Mouse (Mus musculus) frontal cortex, postnatal 10 days (tissue): Measurements from ENCODE around the gene Krtcap2.

Experiments used
- DNase-seq, 2 experiments: peaks; one replicate each; pipeline ENCODE4 v3.0.0; 2022; ENCODE audit warnings: low spot score in 2 of 2, mixed read lengths in 1 of 2

The Krtcap2 gene

DNA sequence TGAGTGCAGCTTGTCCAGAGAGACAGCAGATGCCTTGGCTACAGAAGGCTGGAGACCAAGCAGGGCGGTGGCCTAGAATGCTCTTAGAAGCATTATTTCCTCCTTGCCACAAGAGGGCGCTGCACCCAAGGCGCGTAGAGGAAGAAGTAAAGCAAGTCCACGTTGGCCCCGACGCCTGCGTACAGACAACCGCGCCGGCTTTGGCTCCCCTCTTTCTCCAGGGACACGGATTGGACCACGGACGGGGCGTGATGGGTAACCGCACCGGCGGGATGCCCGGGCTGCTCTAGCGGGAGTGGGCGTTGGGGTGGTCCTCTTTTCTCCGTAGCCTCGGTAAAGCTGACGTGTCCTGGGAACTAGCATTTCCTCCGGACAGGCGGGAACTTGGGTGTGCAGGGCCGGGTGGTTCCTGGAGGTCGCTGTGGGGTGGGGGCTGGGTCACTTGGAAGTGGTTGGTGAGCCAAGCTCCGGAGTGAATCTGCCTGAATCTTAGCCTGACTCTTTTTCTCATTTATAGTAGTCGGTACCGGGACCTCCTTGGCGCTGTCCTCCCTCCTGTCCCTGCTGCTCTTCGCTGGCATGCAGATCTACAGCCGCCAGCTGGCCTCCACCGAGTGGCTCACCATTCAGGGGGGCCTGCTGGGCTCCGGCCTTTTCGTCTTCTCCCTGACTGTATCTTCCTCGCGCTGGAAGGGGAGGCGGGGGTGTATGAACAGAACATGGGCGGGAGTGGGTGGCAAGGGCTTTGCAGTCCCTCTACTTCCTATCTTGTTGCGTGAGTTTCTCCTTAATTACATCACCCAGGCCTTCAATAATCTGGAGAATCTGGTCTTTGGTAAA, 715 bp downstream of the Krtcap2 start, which contains the start of gene Trim46:
Trim46 (minus strand) TSS at position 49 of the 840 bp plus-strand sequence.
- peak; percentile 88 to 89 for DNase-seq

DNA sequence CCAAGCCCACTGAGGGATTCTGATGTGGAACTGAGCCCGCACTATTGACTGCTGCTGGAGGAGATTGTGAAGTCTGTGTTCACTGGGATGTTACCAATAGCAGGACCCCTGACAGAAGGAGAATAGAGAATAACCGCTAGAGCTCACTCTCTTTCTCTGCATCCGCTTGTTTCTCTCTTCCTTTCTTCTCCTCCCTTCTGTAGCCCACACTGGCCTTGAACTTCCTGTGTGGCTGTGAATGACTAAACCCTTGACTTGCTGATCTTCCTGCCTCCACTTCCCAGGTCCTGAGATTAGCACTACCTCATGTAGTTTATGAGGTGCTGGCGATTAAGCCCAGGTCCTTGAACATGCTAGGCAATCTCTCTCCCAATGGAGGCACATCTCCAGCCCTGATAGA, 1.7 kb downstream of the Krtcap2 start:
- no peak for DNase-seq

DNA sequence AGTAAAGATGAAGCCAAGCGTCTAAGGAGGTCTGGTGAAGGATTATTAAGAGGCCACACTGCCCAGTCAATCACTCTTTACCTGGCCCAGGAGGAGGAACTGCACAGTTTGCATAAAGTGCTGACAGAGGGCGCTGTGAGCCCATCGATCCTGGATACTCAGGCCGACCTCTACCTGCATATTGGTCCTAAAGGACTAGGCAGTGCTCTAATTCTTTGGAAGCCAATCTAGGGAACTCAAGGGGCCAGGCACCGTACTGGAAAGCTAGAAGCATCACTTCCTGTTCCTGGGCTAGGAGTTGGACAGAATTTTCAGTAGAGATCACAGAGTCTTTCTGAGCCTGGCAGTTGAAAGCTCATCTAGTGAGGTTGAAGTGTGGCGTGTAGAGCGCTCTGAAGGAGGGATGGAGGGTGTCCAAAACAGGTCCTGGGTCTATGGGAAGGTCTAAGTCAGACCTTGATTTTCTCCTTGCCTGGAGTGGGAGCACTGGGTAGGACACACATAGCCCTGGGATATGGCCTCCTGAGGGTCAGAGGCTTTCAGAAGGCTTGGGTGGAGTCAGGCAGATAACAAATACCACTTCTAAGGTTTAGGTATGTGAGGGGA, 4.8 kb downstream of the Krtcap2 start:
- DNase-seq = no peak

DNA sequence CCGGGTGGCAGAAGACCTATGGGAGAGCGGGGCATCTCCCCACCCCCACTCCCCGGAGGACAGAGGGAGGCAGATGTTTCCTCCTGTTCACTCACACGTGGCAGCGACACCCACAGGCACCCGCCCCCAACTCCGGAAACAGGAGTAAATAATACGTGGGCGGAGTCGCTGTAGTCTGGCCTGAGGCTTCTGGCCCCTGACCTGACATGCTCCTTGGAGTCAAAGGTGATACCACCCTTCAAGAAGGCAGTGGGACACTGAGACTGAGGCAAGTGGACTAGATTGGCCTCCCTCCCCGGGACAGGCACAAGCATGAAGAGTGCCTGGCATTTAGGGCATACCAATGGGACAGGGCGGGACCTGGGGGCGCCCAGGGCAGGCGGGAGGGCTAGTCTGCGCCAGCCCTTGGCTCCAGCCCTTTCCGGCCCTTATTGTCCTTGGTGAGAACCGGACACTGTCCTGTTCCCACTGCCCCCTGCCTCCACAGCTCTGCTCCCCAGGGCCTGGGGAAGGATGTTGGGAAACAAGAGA, 5.7 kb downstream of the Krtcap2 start:
- no peak for DNase-seq

DNA sequence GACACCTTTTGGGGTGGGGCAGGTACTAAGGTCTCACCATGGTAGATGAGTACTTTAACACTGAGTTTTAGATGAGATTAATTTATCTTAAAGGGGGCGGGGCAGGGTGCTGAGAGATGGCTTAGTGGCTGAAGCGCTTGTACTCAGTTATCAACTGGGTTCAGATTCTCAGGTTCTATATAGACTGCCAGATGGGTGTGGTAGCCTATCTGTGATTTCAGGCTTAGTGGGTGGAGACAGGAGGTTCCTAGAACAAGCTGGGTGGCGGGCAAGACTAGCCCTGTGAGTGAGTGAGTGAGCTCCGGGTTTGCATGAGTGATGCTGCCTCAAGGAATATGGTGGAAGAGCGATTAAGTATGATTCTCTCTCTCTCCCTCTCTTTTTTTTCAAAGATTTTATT, 9.2 kb downstream of the Krtcap2 start:
- no peak for DNase-seq

DNA sequence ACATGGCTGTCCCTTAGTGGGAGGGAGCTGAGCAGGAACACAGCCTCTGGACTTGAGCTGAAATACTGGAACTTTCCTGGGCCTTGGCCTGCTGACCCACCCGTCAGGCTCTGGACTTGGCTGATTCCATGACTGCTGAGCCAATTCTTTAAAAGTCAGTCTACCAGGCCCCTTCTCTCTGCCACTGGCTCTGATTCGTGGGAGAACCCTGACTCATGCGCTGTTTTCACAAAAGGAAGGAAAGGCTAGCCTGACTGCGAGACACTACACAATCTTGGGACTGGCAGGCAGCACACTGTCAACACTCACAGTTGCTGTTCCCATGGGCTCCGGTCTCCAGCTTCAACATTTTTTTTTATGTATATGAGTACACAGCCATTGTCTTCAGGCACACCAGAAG, 10.4 kb downstream of the Krtcap2 start:
- no peak for DNase-seq

DNA sequence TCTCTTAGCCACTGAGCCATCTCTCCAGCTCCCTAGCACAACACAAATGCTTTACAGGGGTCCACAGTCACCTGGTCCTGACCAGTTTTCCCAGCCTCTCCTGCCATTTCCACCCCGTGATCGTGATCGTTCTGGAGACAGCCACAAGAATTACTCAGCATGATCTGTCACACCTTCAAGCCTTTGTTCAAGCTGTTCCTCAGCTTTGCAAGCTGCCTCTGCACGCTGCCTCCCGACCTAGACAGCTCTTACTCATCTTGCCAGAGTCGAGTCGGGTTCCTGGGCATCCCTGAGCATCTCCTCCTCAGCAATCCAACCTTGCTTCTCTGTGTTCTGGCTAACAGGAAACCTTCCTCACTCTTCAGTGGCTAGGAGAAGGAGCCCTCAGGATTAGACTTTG, 13.3 kb downstream of the Krtcap2 start, which contains the start of gene Dpm3:
Dpm3 (plus strand) TSS at position 283 of the 400 bp plus-strand sequence.
- no peak for DNase-seq

DNA sequence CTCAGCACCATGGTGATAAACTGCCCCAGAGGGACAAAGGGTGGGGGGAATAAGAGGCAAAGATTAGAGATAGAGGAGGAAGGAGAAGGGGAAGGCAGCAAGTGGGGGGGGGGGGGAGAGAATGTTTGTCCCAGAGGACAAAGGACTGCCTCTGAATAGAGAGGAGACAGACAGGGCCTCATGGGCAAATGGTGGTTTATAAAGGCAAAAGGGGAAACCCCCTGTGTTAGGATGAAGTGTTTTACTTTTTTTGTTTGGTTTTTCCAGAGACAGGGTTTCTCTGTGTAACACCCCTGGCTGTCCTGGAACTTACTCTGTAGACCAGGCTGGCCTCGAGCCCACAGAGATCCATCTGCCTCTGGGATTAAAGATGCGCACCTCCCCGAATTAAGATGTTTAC, 14.4 kb downstream of the Krtcap2 start:
- no peak for DNase-seq

DNA sequence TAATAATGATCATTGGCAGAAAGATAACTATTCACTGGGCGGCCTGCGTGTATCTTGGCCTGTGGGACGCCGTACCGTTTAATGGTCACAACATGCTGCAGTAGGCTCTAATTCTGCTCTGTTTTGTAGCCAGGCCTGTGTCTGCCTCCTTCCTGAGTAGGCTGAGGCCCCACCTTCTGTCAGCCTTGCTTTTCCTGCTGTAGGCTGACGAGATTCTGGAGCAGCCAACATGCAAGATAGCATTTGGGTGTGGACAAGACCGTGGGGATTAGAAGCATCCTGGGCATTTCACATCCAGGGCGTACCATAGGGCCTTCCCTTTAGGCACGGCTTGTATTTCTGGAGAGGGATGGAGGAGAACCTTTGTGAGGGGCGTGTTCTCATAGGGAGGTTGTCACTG, 16.7 kb downstream of the Krtcap2 start:
- DNase-seq = no peak

DNA sequence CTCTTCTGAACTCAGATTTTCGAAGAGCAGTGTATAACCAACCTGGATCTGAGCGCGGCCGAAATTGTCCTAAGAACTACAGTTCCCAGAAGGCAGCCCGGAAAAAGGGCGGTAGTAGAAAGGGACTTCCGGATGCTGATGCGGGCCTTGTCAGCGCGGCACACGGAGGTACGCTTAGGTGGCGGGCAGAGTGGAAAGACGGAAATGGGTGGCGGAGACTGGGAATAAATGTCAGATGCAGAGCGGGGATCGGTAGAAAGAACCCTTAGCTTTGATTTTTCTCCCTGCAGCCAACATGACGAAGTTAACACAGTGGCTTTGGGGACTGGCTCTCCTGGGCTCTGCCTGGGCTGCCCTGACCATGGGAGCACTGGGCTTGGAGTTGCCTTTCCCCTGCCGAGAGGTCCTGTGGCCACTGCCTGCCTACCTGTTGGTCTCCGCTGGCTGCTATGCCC, 20.7 kb downstream of the Krtcap2 start:
- peak; percentile 63 to 79 for DNase-seq

DNA sequence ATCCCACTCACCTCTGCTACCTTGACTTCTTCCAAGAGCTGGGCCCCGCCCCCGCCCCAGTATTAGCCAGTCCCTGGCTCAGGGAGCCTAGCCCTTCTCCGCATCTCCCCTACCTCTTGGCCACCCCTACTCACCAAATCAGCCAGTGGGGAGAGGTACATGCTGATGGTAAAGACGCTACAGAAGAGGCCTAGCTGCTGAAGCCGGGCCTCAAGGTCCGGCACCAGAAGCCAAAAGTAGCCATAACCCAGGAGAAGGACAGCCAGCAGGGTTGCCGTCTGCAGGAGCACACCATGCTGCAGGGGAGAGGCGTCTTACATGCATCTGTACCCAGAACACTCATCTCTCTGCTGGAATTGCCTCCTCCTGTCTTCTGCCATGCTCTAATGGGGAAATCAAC, 23.1 kb downstream of the Krtcap2 start:
- DNase-seq = no peak

DNA sequence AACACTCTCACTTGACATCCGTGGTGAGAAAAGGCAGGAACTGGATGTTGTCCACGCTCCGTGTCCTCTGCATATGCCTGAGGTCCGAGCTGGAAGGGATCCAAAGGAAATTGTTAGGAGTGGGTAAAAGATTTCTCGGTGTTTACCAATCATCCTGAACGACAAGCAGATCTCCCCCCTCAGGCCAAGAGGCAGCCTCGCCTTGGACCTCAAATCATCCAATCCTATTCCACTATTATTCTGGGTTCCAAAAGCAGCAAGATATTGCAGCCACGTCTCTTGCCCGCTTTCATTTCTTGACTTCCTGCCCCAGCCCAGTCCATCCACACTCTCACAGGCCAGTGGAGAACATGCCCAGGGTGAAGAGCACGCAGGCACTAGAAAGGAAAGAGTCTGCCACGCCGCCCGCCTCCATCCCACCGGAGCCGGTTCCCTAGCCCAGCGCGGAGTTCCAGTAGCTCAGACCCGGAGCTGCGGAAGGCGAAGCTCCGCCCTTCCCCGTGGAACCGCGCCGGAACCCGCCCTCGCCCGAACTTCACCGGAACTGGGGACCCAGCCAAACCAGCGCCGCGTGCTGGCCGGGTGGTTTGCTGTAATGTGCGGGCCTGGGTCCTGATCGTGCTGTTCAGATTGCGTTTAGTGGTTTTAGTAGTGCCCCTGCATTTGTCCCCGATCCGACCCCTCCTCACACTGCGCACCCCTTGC, 24.4 kb downstream of the Krtcap2 start, which contains the start of gene Slc50a1:
Slc50a1 (minus strand) TSS at position 520 of the 705 bp plus-strand sequence.
- peak in 1 of 2 experiments; percentile 82 for DNase-seq

DNA sequence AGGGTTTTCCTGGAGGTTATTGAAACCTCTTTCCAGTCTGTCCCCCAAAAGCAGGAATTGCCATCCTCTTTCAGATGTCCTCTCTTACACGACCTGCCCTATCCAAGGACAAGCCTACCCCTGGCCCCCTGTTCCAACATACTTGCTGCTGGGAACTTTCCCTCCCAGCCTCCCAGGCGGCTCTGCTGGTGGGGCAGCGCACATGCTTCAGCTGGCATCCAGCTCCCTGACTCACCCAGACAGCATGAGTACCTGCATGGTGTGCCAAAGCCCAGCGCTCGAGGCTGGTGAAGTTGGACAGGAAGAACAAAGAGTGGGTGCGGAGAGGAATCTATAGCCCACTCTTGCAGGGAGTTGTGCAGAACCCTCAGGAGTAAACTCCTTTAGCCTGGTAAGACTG, 25.1 kb downstream of the Krtcap2 start:
- DNase-seq = peak in 1 of 2 experiments; percentile 31

DNA sequence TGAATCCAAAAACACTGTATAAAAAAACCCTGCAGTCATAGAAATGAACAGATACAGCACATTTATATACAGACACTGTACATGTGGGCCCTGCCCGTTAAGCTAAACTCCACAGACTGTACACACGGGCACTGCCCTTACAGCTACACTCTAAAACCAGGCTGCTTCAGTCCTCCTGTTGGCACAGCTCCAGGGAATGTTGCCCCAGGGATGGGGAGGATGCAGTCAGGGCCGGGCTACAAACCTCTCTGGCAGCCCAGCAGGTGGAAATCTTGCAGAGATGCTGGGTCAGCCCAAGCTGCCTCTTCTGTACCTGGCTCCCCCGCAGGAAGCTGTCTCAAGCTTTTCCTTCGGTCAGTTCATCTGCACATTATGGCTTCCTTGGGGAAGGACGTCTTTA, 26.0 kb downstream of the Krtcap2 start:
- DNase-seq = no peak

DNA sequence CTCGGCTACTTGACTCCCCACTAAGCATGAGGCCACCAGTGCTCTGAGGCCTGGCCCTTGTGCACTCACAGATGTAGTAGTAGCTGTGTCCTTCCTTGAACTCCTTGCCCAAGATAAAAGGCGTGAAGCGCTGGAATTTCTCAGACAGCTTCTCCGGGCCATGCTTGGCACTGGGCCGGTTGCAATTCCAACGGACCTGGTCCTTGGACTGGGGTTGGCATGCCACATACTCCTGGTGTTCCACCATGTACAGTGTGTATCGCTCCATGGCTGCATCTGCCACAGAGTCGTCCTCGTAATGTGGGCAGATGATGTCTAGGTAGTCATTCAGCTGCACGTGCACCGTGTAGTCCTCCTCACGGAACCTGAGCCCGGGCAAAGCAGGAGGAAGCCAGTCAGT, 30.3 kb downstream of the Krtcap2 start:
- no peak for DNase-seq

DNA sequence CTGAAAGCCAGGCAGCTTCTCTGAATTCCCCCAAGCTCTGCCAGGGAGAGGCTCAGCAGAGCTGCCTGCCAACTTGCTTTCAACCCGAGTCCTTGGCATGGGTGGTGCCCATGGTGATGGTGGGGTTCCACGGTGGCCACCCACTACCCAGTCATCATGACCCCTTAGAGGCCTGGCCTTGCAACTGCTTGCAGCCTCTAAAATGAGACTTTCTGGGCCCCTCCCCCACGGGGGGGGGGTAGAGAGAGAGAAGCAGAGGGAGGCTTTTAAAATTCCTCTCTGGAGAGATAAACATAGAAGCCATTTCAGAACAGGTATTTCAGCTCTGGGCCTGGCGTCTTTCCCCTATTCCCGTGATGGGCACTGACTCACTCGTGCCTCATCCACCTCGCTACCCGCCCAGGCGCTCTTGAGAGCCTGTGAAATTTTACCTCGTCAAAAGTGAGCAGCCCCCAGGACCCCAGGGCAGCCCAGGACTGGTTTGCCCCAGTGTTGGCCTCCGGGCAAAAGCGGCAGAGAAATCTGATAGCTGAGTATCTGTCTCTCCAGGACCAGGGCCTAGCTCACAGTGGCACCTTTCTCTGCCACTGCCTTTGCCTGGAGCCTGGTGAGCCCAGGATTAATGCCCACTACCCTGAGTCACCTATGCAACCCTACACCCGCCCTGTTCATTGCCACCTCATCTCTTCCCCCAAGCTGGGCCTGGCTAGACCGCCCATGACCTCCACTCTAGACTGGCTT, 31.7 kb downstream of the Krtcap2 start:
- DNase-seq = no peak

DNA sequence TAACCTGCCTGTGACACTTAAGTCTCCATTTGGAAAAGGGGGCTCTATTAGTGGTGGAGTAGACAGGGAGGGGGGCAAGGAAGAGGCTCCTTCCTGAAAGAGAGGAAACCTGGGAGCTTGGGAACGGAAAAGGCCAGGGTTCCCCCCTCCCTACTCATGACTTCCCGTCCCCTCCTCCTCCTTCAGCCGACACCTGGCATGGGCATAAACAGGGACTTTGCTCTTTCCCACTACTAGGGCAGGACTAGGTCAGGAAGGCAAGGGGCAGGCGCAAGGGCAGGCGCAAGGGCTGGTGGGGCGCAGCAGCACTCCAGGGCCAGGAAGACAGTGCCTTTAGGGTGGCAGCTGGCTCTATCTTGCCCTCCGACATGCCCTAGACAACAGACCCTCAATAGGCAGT, 32.3 kb downstream of the Krtcap2 start:
- DNase-seq = no peak

DNA sequence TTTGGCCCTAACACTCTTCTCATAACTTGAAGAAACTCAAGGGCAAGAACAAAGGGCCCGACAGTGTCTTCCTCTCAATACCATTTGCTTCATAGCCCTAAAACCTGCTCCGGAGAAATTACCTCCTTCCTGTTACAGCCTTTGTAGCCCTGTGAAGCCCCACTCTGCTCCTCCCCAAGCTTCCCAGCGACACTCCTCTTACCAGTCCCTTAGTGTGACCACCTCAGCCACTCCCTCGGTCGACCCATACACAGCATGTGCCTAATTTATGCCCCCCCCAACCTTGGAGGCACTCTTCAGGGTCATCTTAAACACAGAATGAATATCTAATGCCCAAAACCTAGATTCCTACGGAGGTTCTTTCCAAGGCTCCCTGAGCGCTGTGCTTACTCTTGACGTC, 32.9 kb downstream of the Krtcap2 start:
- no peak for DNase-seq

DNA sequence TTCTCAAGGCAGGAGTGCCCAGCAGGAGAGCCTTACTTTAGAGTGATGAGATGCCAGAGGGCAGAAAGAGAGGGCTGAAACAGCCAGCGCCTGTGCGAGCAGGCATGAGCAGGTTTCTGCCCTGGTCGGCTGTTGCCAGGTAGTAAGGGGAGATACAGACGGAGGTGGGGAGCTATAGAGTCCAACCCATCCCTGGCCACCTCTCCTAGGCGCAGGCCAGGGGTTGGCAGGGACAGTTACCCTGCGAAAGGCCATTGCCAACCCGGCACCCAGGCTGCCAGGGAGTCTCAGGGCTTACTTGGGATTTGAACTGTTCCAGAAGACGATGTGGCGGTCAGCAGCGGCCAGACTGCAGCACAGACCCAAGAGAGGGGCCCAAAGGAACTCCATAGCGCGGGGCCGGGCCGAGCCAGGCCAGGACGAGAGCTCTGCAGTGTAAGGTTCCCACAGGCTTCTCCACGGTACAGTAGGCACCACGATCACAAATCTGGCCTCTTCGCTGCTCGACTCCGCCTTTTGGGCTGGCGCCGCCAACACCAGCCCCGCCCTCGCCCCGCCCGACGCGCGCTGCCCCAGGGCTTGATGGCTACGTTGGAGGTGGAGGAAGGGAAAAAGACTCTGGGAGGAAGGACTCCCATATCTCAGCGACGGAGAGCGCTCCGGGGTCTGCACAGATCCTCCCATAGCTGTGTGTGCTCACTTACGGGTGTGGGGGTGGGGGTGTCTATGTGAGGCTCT, 33.6 kb downstream of the Krtcap2 start:
- DNase-seq = peak in 1 of 2 experiments; percentile 60

DNA sequence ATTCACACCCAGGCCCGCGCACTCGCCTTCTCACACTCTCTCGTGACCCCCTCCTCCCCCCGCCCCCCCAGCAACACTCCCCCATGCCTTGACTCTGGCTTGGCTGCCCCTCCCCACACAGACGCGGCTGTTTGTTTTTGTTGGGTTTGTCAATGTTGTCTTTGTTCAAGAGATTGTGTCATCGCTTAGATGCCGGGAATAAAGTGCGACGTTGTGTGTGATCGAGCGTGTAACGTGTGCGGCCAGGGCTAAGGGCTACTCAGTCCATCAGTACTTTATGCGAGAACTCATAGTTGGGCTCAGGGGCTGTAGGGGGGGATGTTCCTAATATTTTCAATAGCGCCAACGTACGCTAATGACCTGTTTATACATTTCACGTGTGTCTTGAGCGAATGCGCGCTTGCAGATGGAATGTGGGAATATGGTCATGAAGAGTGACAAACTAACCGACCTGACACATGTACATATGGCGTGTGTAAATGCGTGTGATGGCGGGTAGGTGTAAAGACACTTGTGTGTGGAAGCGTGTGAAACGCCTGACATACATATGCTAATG, 34.4 kb downstream of the Krtcap2 start:
- no peak for DNase-seq
